Mouse (Mus musculus): ENCODE measurements at regions not wholly inside any gene's neighbourhood (a gene's known extent, or its start where the extent isn't known, plus 50 kb on each side); places are given as distances from the start of the nearest gene placed in this dataset.

- DNase-seq (ENCODE audit: low spot score in 2 of 2) = no peak
Measured at GRCm38 (mm10) chr19:27563592-27563991, 134.0 kb upstream of the Pum3 start.

- DNase-seq (ENCODE audit: low spot score in 2 of 2) = no peak
Measured at GRCm38 (mm10) chr19:27558199-27558598, 128.6 kb upstream of the Pum3 start.

- DNase-seq (ENCODE audit: low spot score in 2 of 2) = no peak
Measured at GRCm38 (mm10) chr19:27556697-27557096, 127.1 kb upstream of the Pum3 start.

GRCm38 (mm10) chr19:27554841-27555240, 125.2 kb upstream of the Pum3 start:
- DNase-seq (ENCODE audit: low spot score in 2 of 2) = no peak

GRCm38 (mm10) chr19:27553266-27553665, 123.6 kb upstream of the Pum3 start:
- DNase-seq (ENCODE audit: low spot score in 2 of 2) = no peak

GRCm38 (mm10) chr19:27537746-27538145, 108.1 kb upstream of the Pum3 start:
- no peak for DNase-seq (ENCODE audit: low spot score in 2 of 2)

- no peak for DNase-seq (ENCODE audit: low spot score in 2 of 2)
Measured at GRCm38 (mm10) chr19:27537066-27537465, 107.4 kb upstream of the Pum3 start.

GRCm38 (mm10) chr19:27527940-27528558, 98.4 kb upstream of the Pum3 start:
- no peak for DNase-seq (ENCODE audit: low spot score in 2 of 2)

- DNase-seq (ENCODE audit: low spot score in 2 of 2) = no peak
Measured at GRCm38 (mm10) chr19:27519326-27520061, 89.9 kb upstream of the Pum3 start.

GRCm38 (mm10) chr19:27514267-27514666, 84.6 kb upstream of the Pum3 start:
- peak in 1 of 2 experiments; percentile 1 for DNase-seq (ENCODE audit: low spot score in 2 of 2)

- no peak for DNase-seq (ENCODE audit: low spot score in 2 of 2)
Measured at GRCm38 (mm10) chr19:27513535-27513934, 83.9 kb upstream of the Pum3 start.

GRCm38 (mm10) chr19:27511340-27511739, 81.7 kb upstream of the Pum3 start:
- no peak for DNase-seq (ENCODE audit: low spot score in 2 of 2)

- no peak for DNase-seq (ENCODE audit: low spot score in 2 of 2)
Measured at GRCm38 (mm10) chr19:27509956-27510639, 80.5 kb upstream of the Pum3 start.

GRCm38 (mm10) chr19:27498278-27498677, 68.7 kb upstream of the Pum3 start:
- DNase-seq (ENCODE audit: low spot score in 2 of 2) = no peak

- DNase-seq (ENCODE audit: low spot score in 2 of 2) = no peak
Measured at GRCm38 (mm10) chr19:27492468-27492867, 62.8 kb upstream of the Pum3 start.

- no peak for DNase-seq (ENCODE audit: low spot score in 2 of 2)
Measured at GRCm38 (mm10) chr19:27491873-27492272, 62.2 kb upstream of the Pum3 start.

- DNase-seq (ENCODE audit: low spot score in 2 of 2) = no peak
Measured at GRCm38 (mm10) chr19:27489053-27489452, 59.4 kb upstream of the Pum3 start.

Data from spleen, postnatal 36 days (tissue).